ENCODE assay signal across 16 mouse cellular contexts in genomic region chr2:142629523-142630312, GRCm38 (mm10).
DNase-seq lines count a peak whose midpoint lies in the region; ATAC-seq and TF ChIP-seq lines count a peak whose summit lies in the region.
"Had no signal": no experiment of that assay in that cellular context is flagged by ENCODE, and none has a peak within 500 bp of the region (broad histone marks: within the 10 kb centered on the region; RNA-seq: fewer than 3 reads in every experiment).

No protein-coding gene starts in this region.

- no peaks in the 10 kb centered on the region for H3K9me3 ChIP-seq in hindbrain, embryonic 14.5 days (ENCODE audit: control insufficient read depth, low read length)
- no peaks in the 10 kb centered on the region for H3K9me3 ChIP-seq in hindbrain, embryonic 10.5 days
- H3K9me3 ChIP-seq in forebrain, embryonic 10.5 days, result no peaks in the 10 kb centered on the region
- H3K9me3 ChIP-seq: forebrain, embryonic 15.5 days; midbrain, embryonic 10.5 days had no signal

- H3K27me3 ChIP-seq in hindbrain, embryonic 14.5 days (ENCODE audit: control insufficient read depth, insufficient read depth, low read length), result no peaks in the 10 kb centered on the region
- H3K27me3 ChIP-seq in hindbrain, embryonic 10.5 days (ENCODE audit: insufficient read depth, poor library complexity, severe bottlenecking), result no peaks in the 10 kb centered on the region
- no peaks in the 10 kb centered on the region for H3K27me3 ChIP-seq in forebrain, embryonic 10.5 days (ENCODE audit: poor library complexity, severe bottlenecking)
- H3K27me3 ChIP-seq: forebrain, embryonic 15.5 days; Patski had no signal

- no peak overlapping the region for H3K4me3 ChIP-seq in hindbrain, embryonic 14.5 days (replicated peaks; ENCODE audit: low read length)
- H3K4me3 ChIP-seq in hindbrain, embryonic 10.5 days, result no peak overlapping the region
- no peak overlapping the region for H3K4me3 ChIP-seq in forebrain, embryonic 10.5 days
- H3K4me3 ChIP-seq: forebrain, embryonic 15.5 days; midbrain, embryonic 10.5 days had no signal

- TF ChIP-seq CTCF in brain, embryonic 14.5 days (IDR thresholded peaks at IDR 0.05; ENCODE audit: borderline replicate concordance, extremely low read depth, insufficient read depth, insufficient read length), result no peak

- no peak for TF ChIP-seq POLR2A in brain, embryonic 14.5 days (IDR thresholded peaks at IDR 0.05; ENCODE audit: borderline replicate concordance, extremely low read depth, insufficient read depth, insufficient read length, poor library complexity, severe bottlenecking)

- WGBS in hindbrain, embryonic 14.5 days, result 78% methylated on average over 2 of the region's 2 CpGs
- 88% methylated on average over 2 of the region's 2 CpGs for WGBS in hindbrain, embryonic 10.5 days
- WGBS in forebrain, embryonic 10.5 days, result 84% methylated on average over 2 of the region's 2 CpGs

- no peak overlapping the region for H3K27ac ChIP-seq in hindbrain, embryonic 14.5 days
- H3K27ac ChIP-seq in hindbrain, embryonic 10.5 days, result no peak overlapping the region
- no peak overlapping the region for H3K27ac ChIP-seq in forebrain, embryonic 10.5 days
- H3K27ac ChIP-seq: forebrain, embryonic 15.5 days; liver, embryonic 14.5 days; midbrain, embryonic 10.5 days had no signal

- intact Hi-C loops in gastrocnemius, postnatal 36 days (cut with DNase I), result no loop called here

- ATAC-seq in hindbrain, embryonic 14.5 days (ENCODE audit: low FRiP score), result 0 out of 2 replicates have a peak, but pooled peaks have one; percentile 27
- ATAC-seq: forebrain, embryonic 15.5 days; Patski had no signal

- no peaks in the 10 kb centered on the region for H3K36me3 ChIP-seq in hindbrain, embryonic 14.5 days (replicated peaks; ENCODE audit: control insufficient read depth, insufficient read depth)
- no peaks in the 10 kb centered on the region for H3K36me3 ChIP-seq in hindbrain, embryonic 10.5 days
- no peaks in the 10 kb centered on the region for H3K36me3 ChIP-seq in forebrain, embryonic 10.5 days (replicated peaks)
- H3K36me3 ChIP-seq: forebrain, embryonic 15.5 days; midbrain, embryonic 10.5 days had no signal

- DNase-seq in hindbrain, embryonic 14.5 days (ENCODE audit: low spot score), result no peak
- DNase-seq in hindbrain, embryonic 10.5 days (ENCODE audit: low spot score), result no peak
- peak; percentile 30 for DNase-seq in brain, embryonic 14.5 days (ENCODE audit: low read depth)
- DNase-seq in kidney, adult 11 months, result peak; percentile 46
- DNase-seq in kidney, postnatal 10 days, result peak; percentile 73
- no peak for DNase-seq in forebrain, embryonic 10.5 days (ENCODE audit: extremely low spot score, low spot score)
- no peak for DNase-seq in gastrocnemius, postnatal 36 days
- no peak for DNase-seq in adrenal gland, adult 2 months
- DNase-seq: B cell, adult 2 months; lung, postnatal 14 days; retina, postnatal 1 day; thymus, postnatal 4 days had no signal

- H3K4me1 ChIP-seq in hindbrain, embryonic 14.5 days (replicated peaks; ENCODE audit: control insufficient read depth, insufficient read depth, low read length), result no peaks in the 10 kb centered on the region
- peaks cover 10% of the 10 kb centered on the region for H3K4me1 ChIP-seq in hindbrain, embryonic 10.5 days (replicated peaks)
- H3K4me1 ChIP-seq in forebrain, embryonic 10.5 days, result peaks cover 12% of the 10 kb centered on the region
- H3K4me1 ChIP-seq: forebrain, embryonic 15.5 days had no signal

- no peak overlapping the region for H3K9ac ChIP-seq in hindbrain, embryonic 14.5 days
- H3K9ac ChIP-seq: forebrain, embryonic 15.5 days; liver, embryonic 14.5 days had no signal

- no peak overlapping the region for H3K4me2 ChIP-seq in hindbrain, embryonic 14.5 days (replicated peaks)
- H3K4me2 ChIP-seq: forebrain, embryonic 15.5 days had no signal

Comparison
In these comparisons a context has a peak if more than half of its experiments do, and no peak if none do; other contexts are left out.
1. DNase-seq: peak in brain, embryonic 14.5 days (single experiment), kidney, adult 11 months (single experiment) and kidney, postnatal 10 days (single experiment); none in hindbrain, embryonic 14.5 days (single experiment), hindbrain, embryonic 10.5 days (single experiment), forebrain, embryonic 10.5 days (single experiment), gastrocnemius, postnatal 36 days (0 of 2) and adrenal gland, adult 2 months (single experiment).